Mouse (Mus musculus): ENCODE data around the gene Dab2.
A peak's percentile ranks its signal among the peaks of the same experiment; 100 is the strongest.

Dab2 gene

DNA sequence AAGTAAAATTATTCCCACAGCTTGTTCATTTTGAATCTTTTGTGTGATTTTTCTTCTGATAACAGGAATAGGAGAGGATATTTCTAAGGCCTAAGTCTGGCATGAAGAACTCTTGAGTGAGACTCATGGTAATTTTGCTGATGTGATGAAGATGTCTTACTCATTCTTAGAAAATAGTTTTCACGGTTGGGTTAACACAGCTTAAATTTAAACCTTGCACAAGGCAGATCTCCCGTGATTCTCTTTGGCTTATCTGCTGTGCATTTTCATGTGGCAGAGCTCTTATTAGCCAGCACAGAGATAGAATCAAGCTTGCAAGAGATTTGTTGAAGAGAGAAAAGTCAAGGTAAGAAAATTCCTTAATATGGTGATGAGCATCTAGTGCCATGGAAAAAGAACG, at the start of gene Dab2:
Dab2 (plus strand) TSS at position 235 of the 400 bp plus-strand sequence.
- DNase-seq, result peak; percentile 87

DNA sequence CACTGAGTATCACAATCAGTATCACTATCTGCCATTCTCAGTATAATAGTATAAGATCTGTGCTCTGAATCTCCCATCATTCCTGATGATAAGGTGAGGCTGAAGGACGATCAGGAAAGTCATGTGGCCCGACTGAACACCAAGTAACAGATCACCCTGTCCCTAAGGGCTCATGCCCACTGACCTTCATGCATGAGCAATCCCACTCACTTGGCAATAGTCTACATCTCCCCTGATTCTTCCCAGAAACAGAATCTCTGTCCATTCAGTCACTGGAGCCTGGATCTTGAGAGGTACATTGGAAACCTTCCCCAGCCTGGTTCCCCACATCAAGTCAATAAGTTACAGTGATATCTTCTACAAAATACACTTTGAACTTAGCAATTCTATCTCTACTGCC, 46.1 kb upstream of the Dab2 start:
- peak; percentile 76 for DNase-seq

- peak; percentile 62 for DNase-seq
Measured at GRCm38 (mm10) chr15:6254383-6254782, 45.2 kb upstream of the Dab2 start.

DNA sequence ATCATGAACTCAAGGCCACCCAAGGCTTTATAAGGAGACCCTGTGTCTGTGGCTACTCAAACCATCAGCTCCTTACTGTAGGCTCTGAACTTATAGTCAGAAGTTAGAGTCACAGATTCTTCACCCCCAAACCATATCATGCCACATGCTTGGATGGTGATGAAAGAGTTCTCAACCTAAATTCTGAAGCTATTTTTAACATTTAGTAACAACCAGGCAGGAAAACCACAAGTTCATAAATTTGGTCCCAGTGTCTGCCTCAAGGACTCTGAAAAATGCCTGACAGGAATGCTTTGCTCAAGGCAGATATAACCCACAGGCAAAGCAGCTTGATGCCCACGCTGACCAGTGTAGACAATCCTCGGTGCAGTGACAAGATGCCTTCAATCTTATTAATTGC, 42.5 kb upstream of the Dab2 start:
- no peak for DNase-seq

GRCm38 (mm10) chr15:6259957-6260740, 39.4 kb upstream of the Dab2 start:
- peak; percentile 63 for DNase-seq

DNA sequence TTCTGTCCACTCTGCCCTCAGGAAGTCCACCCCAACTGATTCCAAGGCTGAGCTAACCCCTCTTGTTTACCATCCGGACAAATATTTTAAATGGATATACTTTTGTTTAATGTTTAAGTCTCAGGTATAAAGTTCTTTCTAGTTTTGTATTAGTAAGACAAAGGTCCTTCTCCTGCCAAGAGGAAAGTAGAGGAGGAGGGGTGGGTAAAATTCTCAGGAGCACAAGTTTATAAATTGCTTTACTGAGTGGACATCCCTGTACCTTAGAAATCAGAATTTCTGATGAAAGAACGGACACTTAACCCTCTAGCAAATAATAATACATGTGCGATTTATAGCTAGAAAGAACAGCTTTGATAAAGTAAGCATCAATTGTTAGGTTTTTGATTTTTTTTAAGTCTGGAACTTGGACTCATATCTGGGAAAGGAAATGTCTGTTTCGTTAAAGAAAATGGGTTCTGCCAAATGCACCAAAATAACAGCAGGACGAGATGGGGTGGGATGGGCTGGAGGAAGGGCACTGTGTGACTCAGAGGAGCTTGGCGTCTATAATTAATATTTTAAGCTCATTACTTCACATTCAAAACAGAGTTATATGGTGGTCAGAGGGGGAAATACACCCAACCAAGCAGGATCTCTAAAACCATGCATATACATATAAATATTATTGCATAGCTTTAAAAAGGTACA, 38.7 kb upstream of the Dab2 start:
- DNase-seq, result peak; percentile 60

DNA sequence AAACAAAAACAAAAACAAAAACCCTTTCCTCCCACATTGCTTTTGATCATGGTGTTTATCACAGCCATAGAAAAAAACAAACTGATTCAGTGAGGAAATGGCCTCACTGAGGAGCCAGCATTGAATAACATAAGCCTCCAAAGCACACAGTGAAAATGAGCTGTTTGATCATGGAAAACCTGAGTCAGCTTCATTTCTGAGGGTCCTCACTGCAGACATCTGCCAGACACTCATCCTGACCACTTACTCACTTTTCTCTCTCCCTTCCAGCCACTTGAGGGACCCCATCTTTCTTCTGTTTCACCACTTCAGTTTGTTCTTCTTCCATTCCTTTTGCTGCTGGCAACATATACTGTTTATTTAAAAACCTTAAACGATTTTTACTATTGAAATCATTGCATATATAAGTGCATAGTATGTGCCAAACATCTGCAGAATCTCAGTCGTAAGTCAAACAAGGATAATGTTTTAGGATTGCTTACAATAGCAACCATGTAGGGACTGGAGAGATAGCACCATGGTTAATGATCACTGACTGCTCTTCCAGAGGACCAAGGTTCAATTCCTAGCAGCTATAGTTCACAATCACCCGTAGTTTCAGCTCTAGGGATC, 32.3 kb upstream of the Dab2 start:
- DNase-seq, result no peak

DNA sequence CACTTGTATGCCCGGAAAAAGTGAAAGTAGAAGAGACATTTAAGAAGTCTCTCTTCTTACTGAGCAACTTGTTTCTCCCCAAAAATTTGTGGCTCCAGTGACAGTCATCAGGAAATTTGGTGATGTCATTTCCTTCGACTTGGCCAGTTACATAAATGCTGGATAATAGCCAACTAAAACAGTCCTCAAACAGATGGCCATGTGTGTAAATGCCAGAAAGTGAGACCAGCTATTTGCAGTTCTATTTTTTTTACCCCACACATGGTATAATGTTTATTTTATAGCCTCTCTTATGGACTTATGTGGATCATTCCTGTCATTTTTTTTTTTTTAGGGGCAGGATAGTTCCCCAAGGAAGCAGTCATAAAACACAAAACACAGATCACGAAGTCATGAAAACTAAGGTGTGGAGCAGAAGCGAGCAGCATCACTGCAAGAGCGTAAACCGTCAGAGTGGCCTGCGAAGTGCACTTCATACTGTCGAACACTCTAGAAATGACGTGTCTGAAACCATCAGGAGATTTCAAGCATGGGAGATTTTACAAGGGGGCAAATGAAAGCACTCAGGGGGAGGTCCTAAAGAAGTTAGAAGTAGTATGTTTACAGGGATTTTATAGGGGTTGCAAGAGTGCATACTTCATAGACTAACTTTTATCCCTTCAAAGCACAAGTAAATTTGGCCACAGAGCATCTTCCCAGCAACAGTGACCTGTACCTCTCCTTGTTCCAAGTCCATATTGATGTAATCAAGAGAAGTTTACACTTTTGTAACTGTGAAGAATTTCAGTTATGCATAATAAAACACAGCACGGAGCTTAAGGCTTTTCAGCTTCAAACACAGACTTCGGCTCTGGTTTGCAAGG, 20.8 kb upstream of the Dab2 start:
- peak; percentile 61 for DNase-seq

DNA sequence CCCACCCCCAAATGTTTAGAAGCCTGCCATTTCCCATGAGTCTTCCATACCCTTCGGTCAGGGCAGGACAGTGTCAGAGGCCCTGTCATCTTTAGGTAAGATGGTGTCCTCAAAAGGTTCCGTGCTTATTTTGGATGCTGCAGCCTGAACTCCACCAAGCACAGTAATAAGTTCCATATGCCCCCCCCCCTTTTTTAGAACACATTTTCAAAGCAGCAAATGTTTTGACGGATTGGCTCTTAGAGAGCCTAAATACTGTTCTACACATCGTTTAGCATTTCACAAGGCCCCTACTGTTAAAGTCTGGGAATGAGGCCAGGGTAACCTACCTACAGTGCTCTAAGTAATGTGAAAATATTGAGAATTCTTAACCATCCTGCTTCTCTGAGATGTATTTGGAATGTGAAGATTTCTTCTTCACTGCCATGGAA, 19.6 kb upstream of the Dab2 start:
- no peak for DNase-seq

- no peak for DNase-seq
Measured at GRCm38 (mm10) chr15:6283249-6283648, 16.3 kb upstream of the Dab2 start.

DNA sequence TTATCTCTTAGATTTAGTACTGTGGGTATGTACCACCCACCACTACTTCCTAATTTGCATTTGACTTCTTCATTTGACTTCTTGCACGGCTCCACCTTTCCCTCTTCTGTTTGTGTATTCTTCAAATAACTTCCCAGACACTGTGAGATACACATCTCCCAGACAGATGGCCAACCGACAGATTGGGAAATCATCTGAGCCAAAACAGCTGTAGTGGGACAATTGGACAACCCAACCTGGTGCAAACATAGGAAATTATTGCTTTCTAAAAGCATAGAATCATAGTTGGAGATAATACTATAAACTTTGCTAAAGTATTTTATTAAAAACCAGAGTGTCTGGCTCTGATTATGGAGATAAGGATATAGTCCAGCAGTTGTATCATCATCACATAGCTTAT, 3.5 kb upstream of the Dab2 start:
- no peak for DNase-seq

GRCm38 (mm10) chr15:6298726-6299125, 862 bp upstream of the Dab2 start:
- no peak for DNase-seq

DNA sequence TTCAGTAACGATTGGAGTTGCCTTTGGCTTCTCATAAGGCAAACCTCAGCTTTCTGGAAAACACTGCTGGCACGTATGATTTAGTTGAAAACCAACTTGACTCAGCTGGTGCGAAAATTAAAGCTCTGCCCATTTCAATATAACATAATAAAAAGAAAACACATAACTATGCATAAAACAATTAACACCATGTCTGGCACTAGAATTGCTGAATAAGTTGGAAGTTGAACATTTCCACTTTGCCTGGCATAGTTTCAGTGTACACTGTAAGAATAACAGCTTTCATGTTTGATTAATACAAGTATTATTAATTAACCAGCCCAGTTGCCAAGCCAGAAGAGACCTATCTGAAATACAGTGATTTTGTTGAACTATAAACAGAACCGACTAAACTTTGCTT, 2.6 kb downstream of the Dab2 start:
- DNase-seq, result peak; percentile 89

- no peak for DNase-seq
Measured at GRCm38 (mm10) chr15:6303822-6304221, 4.2 kb downstream of the Dab2 start.

DNA sequence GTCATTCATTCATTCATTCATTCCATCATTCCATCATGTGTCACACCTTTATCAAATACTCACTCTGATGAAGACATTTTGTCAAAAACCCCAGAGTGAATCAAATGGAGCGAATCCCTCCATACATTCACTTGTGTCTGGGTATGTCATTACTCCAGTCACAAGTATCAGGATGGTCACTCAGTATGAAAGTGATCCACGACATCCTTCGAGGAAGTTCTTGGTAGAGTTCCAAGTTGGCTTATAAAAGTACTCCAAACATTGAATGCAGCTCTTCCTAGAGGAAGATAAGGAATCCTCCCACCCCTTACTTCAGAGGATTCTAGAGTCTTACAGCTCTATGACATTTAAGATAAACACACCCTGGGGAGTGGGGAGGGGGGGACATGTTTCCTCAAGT, 10.0 kb downstream of the Dab2 start:
- DNase-seq, result no peak

GRCm38 (mm10) chr15:6310417-6310816, 10.8 kb downstream of the Dab2 start:
- no peak for DNase-seq

DNA sequence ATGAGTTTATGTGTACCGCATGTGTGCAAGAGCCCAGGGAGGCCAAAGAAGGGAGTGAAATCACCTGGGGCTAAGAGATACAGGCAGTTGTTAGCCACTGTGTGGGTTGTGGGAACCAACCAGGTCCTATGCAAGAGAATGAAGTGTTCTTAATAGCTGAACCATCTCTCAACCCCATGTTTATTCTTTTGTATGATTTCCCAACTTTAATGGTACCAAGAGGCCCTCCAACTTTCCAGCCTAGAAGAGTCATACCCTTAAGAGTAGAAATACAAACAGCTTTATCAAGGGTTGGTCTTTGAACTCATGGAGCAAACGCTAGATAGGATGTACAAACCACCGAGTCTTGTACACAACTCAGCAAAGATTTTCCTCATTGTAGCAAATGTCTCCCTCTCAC, 12.8 kb downstream of the Dab2 start:
- DNase-seq, result no peak

DNA sequence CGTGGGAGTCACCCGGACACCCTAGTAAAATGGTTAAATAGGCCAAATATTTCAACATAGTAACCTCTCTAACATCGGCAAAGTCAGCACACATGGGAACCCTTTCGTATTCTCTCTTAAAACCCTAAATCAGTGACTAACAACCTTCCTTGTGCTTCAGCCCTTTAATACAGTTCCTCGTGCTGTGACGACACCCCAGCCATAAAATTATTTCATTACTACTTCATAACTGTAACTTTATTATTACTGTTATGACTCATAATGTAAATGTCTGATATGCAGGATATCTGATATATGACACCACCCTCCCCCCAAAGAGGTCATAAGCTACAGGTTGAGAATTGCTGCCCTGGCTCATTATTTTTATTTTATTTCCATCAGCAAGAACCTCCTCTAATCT, 19.8 kb downstream of the Dab2 start:
- DNase-seq, result no peak

DNA sequence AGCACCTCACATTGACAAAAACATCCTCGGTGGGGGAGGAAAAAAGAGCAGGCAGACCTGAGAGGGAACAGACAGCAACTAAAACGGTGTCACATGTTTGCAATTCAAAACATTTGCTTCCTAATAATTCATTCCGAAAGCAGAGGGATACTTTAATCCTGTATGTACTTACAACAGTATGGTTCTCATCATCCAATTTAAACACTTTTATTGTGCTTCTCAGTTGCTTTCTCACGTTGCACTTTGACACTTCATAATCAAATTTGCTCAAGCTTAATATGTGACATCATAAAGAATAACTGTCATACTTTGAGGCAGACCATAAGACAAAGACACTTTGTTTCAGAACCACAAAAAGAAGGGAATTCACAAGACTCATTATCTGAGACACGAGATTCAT, 20.9 kb downstream of the Dab2 start:
- DNase-seq, result no peak

DNA sequence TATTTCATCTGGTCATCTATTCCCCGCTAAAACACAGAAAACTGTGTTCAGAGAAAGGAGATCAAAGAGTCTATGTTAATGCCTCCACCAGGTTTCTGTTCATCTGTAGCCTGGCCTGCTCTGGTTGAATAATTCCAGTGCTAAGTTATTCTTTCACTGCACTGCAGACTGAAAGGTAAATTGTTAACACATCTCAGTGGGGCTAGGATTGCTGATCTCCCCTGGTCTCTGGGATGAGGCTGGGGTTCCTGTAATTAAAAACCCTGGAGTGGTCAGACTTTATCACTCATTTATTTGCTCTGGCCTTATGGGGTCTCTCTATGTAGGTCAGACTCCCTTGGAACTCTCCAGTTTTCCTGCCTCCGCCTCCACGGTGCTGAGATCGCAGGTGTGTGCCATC, 21.7 kb downstream of the Dab2 start:
- peak; percentile 76 for DNase-seq

DNA sequence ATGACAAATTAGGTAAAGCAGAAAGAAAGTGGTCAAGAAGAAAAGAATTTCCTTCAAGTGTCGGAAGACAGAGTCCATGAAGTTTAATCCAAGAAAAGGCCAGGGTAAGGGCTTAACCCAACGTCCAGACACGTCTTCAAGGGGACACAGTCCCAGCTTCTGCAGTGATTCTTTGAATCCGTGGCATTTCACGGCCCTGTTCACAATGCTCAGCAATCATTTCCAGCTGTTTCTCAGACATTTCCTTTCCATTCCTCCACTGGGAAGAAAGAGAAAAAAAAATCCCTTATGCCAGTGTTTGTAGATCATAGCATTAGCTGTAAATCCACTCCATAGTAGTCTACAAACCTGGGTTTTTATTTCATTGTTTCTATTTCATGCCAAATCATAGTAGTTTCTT, 22.7 kb downstream of the Dab2 start:
- DNase-seq, result peak; percentile 43

DNA sequence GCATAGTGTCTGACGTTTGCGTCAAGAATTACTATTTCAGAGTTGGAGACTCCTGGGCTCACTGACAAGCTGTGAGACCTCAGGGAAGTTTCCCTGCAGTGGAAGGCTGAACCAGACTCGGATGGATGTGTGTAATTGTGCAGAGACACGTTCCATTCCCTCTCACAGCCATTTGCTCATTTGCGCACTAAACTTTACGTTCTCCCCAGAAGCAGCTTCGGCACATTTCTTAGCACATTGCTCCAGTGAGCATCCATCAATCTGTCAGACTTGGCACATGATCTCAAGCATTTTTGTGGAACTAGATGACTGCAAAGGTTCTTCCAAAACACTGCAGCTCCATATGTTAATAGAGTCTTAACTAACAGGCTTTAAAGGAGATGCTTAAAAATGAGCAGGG, 24.0 kb downstream of the Dab2 start:
- no peak for DNase-seq

DNA sequence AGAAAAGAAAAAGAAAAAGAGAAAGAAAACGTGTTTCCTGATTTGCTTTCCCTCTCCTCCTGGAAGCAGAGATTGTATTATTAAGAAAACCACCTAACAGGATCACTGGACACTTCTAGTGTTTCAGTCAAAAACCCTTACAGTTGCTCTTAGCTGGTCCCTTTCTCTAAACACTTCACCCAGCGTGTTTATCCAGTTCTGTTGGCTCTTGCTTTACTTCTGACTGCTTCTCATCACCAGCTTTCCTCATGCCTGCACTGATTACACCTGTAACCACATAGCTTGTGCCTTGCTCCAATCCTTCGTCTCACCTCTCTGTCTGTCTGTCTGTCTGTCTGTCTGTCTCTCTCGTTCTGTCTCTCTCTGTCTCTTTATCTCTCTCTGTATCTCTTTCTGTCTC, 25.9 kb downstream of the Dab2 start:
- DNase-seq, result no peak
